Comparison of ENCODE assay signal across 16 mouse cellular contexts in genomic region chr10:91535392-91535791, GRCm38 (mm10).
"Had no signal": no experiment of that assay in that cellular context is flagged by ENCODE, and none has a peak within 500 bp of the region (broad histone marks: within the 10 kb centered on the region; RNA-seq: fewer than 3 reads in every experiment).

No protein-coding gene starts in this region.

- H3K4me2 ChIP-seq: liver, embryonic 12.5 days; lung, embryonic 14.5 days; neural tube, embryonic 13.5 days; neural tube, embryonic 15.5 days; stomach, embryonic 15.5 days had no signal

- DNase-seq: lung, adult 18-20 months; lung, embryonic 14.5 days; lung, postnatal 10 days; lung, postnatal 4 days; right cerebral cortex, postnatal 14 days; thymus, adult 2 months; thymus, postnatal 25 days; thymus, postnatal 4 days had no signal

- H3K27me3 ChIP-seq: liver, embryonic 12.5 days; neural tube, embryonic 13.5 days; neural tube, embryonic 15.5 days; stomach, embryonic 15.5 days had no signal

- ATAC-seq: liver, embryonic 12.5 days had no signal

- H3K36me3 ChIP-seq: liver, embryonic 12.5 days; midbrain, embryonic 10.5 days; neural tube, embryonic 13.5 days; neural tube, embryonic 15.5 days; stomach, embryonic 15.5 days had no signal

- H3K27ac ChIP-seq: liver, embryonic 12.5 days; liver, embryonic 14.5 days; midbrain, embryonic 10.5 days; neural tube, embryonic 13.5 days; neural tube, embryonic 15.5 days; stomach, embryonic 15.5 days; stomach, postnatal 0 days had no signal

- H3K9me3 ChIP-seq: liver, embryonic 12.5 days; midbrain, embryonic 10.5 days; neural tube, embryonic 13.5 days; neural tube, embryonic 15.5 days; stomach, embryonic 15.5 days had no signal

- H3K4me3 ChIP-seq: liver, embryonic 12.5 days; midbrain, embryonic 10.5 days; myocyte; neural tube, embryonic 13.5 days; neural tube, embryonic 15.5 days; stomach, embryonic 15.5 days had no signal

- H3K9ac ChIP-seq: liver, embryonic 12.5 days; liver, embryonic 14.5 days; lung, embryonic 14.5 days; neural tube, embryonic 13.5 days; neural tube, embryonic 15.5 days; stomach, embryonic 15.5 days had no signal

- H3K4me1 ChIP-seq: liver, embryonic 12.5 days; stomach, embryonic 15.5 days had no signal
